Mouse (Mus musculus) right cerebral cortex, adult 2 months (tissue): Measurements from ENCODE around the gene Pip4k2a.

Experiments
- DNase-seq, 2 experiments: peaks; one replicate each; pipeline ENCODE4 v3.0.0; 2021 to 2022; ENCODE audit warnings: low spot score in 2 of 2

The Pip4k2a gene

GRCm38 (mm10) chr2:18979675-18980074, 18.3 kb downstream of the Pip4k2a start:
- DNase-seq = peak in 1 of 2 experiments; percentile 36

GRCm38 (mm10) chr2:18979046-18979445, 18.9 kb downstream of the Pip4k2a start:
- no peak for DNase-seq

GRCm38 (mm10) chr2:18977201-18977805, 20.6 kb downstream of the Pip4k2a start:
- no peak for DNase-seq

GRCm38 (mm10) chr2:18976175-18976574, 21.8 kb downstream of the Pip4k2a start:
- DNase-seq = no peak

GRCm38 (mm10) chr2:18974882-18975645, 22.9 kb downstream of the Pip4k2a start:
- no peak for DNase-seq

GRCm38 (mm10) chr2:18971564-18971963, 26.4 kb downstream of the Pip4k2a start:
- no peak for DNase-seq

GRCm38 (mm10) chr2:18970461-18970860, 27.5 kb downstream of the Pip4k2a start:
- DNase-seq = no peak

GRCm38 (mm10) chr2:18969066-18969681, 28.8 kb downstream of the Pip4k2a start:
- no peak for DNase-seq

GRCm38 (mm10) chr2:18967451-18968063, 30.4 kb downstream of the Pip4k2a start:
- DNase-seq = no peak

GRCm38 (mm10) chr2:18966566-18966965, 31.4 kb downstream of the Pip4k2a start:
- no peak for DNase-seq

GRCm38 (mm10) chr2:18965950-18966349, 32.0 kb downstream of the Pip4k2a start:
- DNase-seq = no peak

GRCm38 (mm10) chr2:18965108-18965507, 32.8 kb downstream of the Pip4k2a start:
- no peak for DNase-seq

- no peak for DNase-seq
Observed at GRCm38 (mm10) chr2:18963286-18964040, 34.5 kb downstream of the Pip4k2a start.

- DNase-seq = no peak
Observed at GRCm38 (mm10) chr2:18962502-18962901, 35.4 kb downstream of the Pip4k2a start.

GRCm38 (mm10) chr2:18960376-18960973, 37.5 kb downstream of the Pip4k2a start:
- no peak for DNase-seq

GRCm38 (mm10) chr2:18959558-18959957, 38.4 kb downstream of the Pip4k2a start:
- DNase-seq = no peak

GRCm38 (mm10) chr2:18959008-18959407, 38.9 kb downstream of the Pip4k2a start:
- no peak for DNase-seq

- no peak for DNase-seq
Observed at GRCm38 (mm10) chr2:18958501-18958900, 39.4 kb downstream of the Pip4k2a start.

GRCm38 (mm10) chr2:18958044-18958443, 39.9 kb downstream of the Pip4k2a start:
- no peak for DNase-seq

GRCm38 (mm10) chr2:18957459-18957858, 40.5 kb downstream of the Pip4k2a start:
- no peak for DNase-seq

GRCm38 (mm10) chr2:18956945-18957344, 41.0 kb downstream of the Pip4k2a start:
- no peak for DNase-seq
